In genomic region chr15:93848830-93849229, GRCm38 (mm10) we compare ENCODE assay signal across 24 mouse cellular contexts.
DNase-seq lines count a peak whose midpoint lies in the region; ATAC-seq and TF ChIP-seq lines count a peak whose summit lies in the region.
"Had no signal": no experiment of that assay in that cellular context is flagged by ENCODE, and none has a peak within 500 bp of the region (broad histone marks: within the 10 kb centered on the region; RNA-seq: fewer than 3 reads in every experiment).

No protein-coding gene starts in this region.

- ATAC-seq in intestine, embryonic 14.5 days (replicated peaks; ENCODE audit: low FRiP score, low TSS enrichment, low read depth): no peak
- no peak for ATAC-seq in intestine, postnatal 0 days
- ATAC-seq in midbrain, embryonic 12.5 days (ENCODE audit: low FRiP score, low read depth): no peak
- no peak for ATAC-seq in midbrain, embryonic 13.5 days
- ATAC-seq: activated CD4-positive, CD25-positive, alpha-beta regulatory T cell, adult 4 months; CD4-positive, CD25-positive, alpha-beta regulatory T cell, adult 4 months; forebrain, embryonic 13.5 days; forebrain, embryonic 15.5 days; Patski had no signal

- H3K4me3 ChIP-seq in intestine, embryonic 14.5 days (ENCODE audit: low read depth, low read length): no peak overlapping the region
- no peak overlapping the region for H3K4me3 ChIP-seq in intestine, postnatal 0 days (ENCODE audit: low read depth, low read length)
- H3K4me3 ChIP-seq in midbrain, embryonic 12.5 days: no peak overlapping the region
- H3K4me3 ChIP-seq in midbrain, embryonic 13.5 days (replicated peaks): no peak overlapping the region
- H3K4me3 ChIP-seq: embryonic facial prominence, embryonic 10.5 days; embryonic facial prominence, embryonic 12.5 days; forebrain, embryonic 13.5 days; forebrain, embryonic 15.5 days had no signal

- H3K27me3 ChIP-seq in intestine, embryonic 14.5 days (replicated peaks; ENCODE audit: control insufficient read depth, insufficient read depth, low read length): no peaks in the 10 kb centered on the region
- H3K27me3 ChIP-seq in intestine, postnatal 0 days (replicated peaks; ENCODE audit: control insufficient read depth, insufficient read depth, low read length): no peaks in the 10 kb centered on the region
- H3K27me3 ChIP-seq in midbrain, embryonic 12.5 days: no peaks in the 10 kb centered on the region
- H3K27me3 ChIP-seq in midbrain, embryonic 13.5 days: no peaks in the 10 kb centered on the region
- H3K27me3 ChIP-seq: CH12.LX; embryonic facial prominence, embryonic 12.5 days; forebrain, embryonic 13.5 days; forebrain, embryonic 15.5 days; Patski had no signal

- H3K9ac ChIP-seq in intestine, embryonic 14.5 days (ENCODE audit: low read length): no peak overlapping the region
- H3K9ac ChIP-seq in intestine, postnatal 0 days (ENCODE audit: low read depth, low read length): no peak overlapping the region
- no peak overlapping the region for H3K9ac ChIP-seq in midbrain, embryonic 12.5 days (replicated peaks)
- no peak overlapping the region for H3K9ac ChIP-seq in midbrain, embryonic 13.5 days (replicated peaks)
- H3K9ac ChIP-seq: embryonic facial prominence, embryonic 12.5 days; forebrain, embryonic 13.5 days; forebrain, embryonic 15.5 days had no signal

- H3K36me3 ChIP-seq in intestine, embryonic 14.5 days (ENCODE audit: control insufficient read depth, insufficient read depth, low read length): no peaks in the 10 kb centered on the region
- H3K36me3 ChIP-seq in intestine, postnatal 0 days (ENCODE audit: control insufficient read depth, insufficient read depth): no peaks in the 10 kb centered on the region
- H3K36me3 ChIP-seq in midbrain, embryonic 12.5 days: no peaks in the 10 kb centered on the region
- H3K36me3 ChIP-seq in midbrain, embryonic 13.5 days: no peaks in the 10 kb centered on the region
- H3K36me3 ChIP-seq: embryonic facial prominence, embryonic 10.5 days; embryonic facial prominence, embryonic 12.5 days; forebrain, embryonic 15.5 days; G1E had no signal

- H3K9me3 ChIP-seq in intestine, embryonic 14.5 days (ENCODE audit: control insufficient read depth, low read length): no peaks in the 10 kb centered on the region
- H3K9me3 ChIP-seq in intestine, postnatal 0 days (ENCODE audit: control insufficient read depth): no peaks in the 10 kb centered on the region
- no peaks in the 10 kb centered on the region for H3K9me3 ChIP-seq in midbrain, embryonic 12.5 days
- no peaks in the 10 kb centered on the region for H3K9me3 ChIP-seq in midbrain, embryonic 13.5 days
- H3K9me3 ChIP-seq: embryonic facial prominence, embryonic 10.5 days; embryonic facial prominence, embryonic 12.5 days; forebrain, embryonic 13.5 days; forebrain, embryonic 15.5 days had no signal

- WGBS in intestine, embryonic 14.5 days: 83% methylated on average over 4 of the region's 4 CpGs
- WGBS in intestine, postnatal 0 days: 89% methylated on average over 4 of the region's 4 CpGs
- 93% methylated on average over 4 of the region's 4 CpGs for WGBS in midbrain, embryonic 12.5 days
- WGBS in midbrain, embryonic 13.5 days: 93% methylated on average over 4 of the region's 4 CpGs

- no peak overlapping the region for H3K27ac ChIP-seq in intestine, embryonic 14.5 days (ENCODE audit: low read depth)
- H3K27ac ChIP-seq in intestine, postnatal 0 days (ENCODE audit: low read depth, low read length): no peak overlapping the region
- H3K27ac ChIP-seq in midbrain, embryonic 12.5 days (replicated peaks): 0 out of 2 replicates have a peak overlapping the region, but pooled peaks have one; percentile 4
- H3K27ac ChIP-seq in midbrain, embryonic 13.5 days: no peak overlapping the region
- H3K27ac ChIP-seq: forebrain, embryonic 13.5 days; forebrain, embryonic 15.5 days had no signal

- H3K4me2 ChIP-seq in intestine, embryonic 14.5 days (ENCODE audit: low read length): no peak overlapping the region
- no peak overlapping the region for H3K4me2 ChIP-seq in intestine, postnatal 0 days (replicated peaks; ENCODE audit: low read depth)
- H3K4me2 ChIP-seq in midbrain, embryonic 12.5 days (replicated peaks): no peak overlapping the region
- no peak overlapping the region for H3K4me2 ChIP-seq in midbrain, embryonic 13.5 days (replicated peaks)
- H3K4me2 ChIP-seq: embryonic facial prominence, embryonic 12.5 days; forebrain, embryonic 13.5 days; forebrain, embryonic 15.5 days had no signal

- no peaks in the 10 kb centered on the region for H3K4me1 ChIP-seq in intestine, embryonic 14.5 days (replicated peaks; ENCODE audit: control insufficient read depth, insufficient read depth, low read length)
- H3K4me1 ChIP-seq in intestine, postnatal 0 days (replicated peaks; ENCODE audit: control insufficient read depth, insufficient read depth, low read length): no peaks in the 10 kb centered on the region
- no peaks in the 10 kb centered on the region for H3K4me1 ChIP-seq in midbrain, embryonic 12.5 days
- H3K4me1 ChIP-seq in midbrain, embryonic 13.5 days (replicated peaks): no peaks in the 10 kb centered on the region
- H3K4me1 ChIP-seq: forebrain, embryonic 13.5 days; forebrain, embryonic 15.5 days had no signal

- DNase-seq in heart, adult 11 months: peak; percentile 61
- no peak for DNase-seq in heart, adult 9 months (ENCODE audit: low spot score in 2 of 2)
- peak; percentile 38 for DNase-seq in intestine, embryonic 14.5 days (ENCODE audit: low spot score)
- DNase-seq: adrenal gland, adult 8-10 months; adrenal gland, postnatal 14 days; adrenal gland, postnatal 36 days; B cell, adult 2 months; cerebellum, adult 11-12 months; cerebellum, adult 2 months; cerebellum, adult 9-10 months; cerebellum, postnatal 10 days; cerebellum, postnatal 25 days had no signal

- no peak for TF ChIP-seq CTCF in intestine, postnatal 0 days (IDR thresholded peaks at IDR 0.05; ENCODE audit: low read depth)

Comparison
In these comparisons a context has a peak if more than half of its experiments do, and no peak if none do; other contexts are left out.
1. DNase-seq: peak in heart, adult 11 months (single experiment) and intestine, embryonic 14.5 days (single experiment); none in heart, adult 9 months (0 of 2).